Comparison of ENCODE assay signal across 8 mouse cellular contexts in the genomic region with DNA sequence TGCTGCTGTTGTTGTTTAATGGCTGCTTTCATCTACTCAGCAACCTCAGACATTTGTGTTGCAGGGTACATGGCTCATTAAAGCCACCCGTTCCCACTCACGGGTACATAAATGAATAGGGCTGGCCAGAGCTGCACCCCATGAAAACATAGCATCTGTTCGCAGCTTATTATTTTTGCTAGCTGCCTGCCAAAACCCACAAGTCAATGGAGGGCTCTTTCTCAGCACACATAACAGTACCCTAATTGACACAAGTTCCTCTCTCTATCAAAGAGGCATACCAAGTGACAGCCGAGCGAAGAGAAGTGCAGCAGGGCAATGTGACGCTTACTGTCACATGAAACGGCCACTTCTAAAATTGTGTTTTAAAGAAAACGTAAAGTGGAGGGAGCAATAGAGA. TPM values are rescaled to one million over a fixed set of nuclear protein-coding genes. Genes with fewer than 3 reads are reported as not detected.
DNase-seq lines count a peak whose midpoint lies in the region; ATAC-seq and TF ChIP-seq lines count a peak whose summit lies in the region.

No protein-coding gene starts in this region.

- no peak for ATAC-seq in liver, embryonic 11.5 days (replicated peaks; ENCODE audit: low FRiP score)
- ATAC-seq in liver, embryonic 12.5 days = no peak
- ATAC-seq in forebrain, postnatal 0 days = peak; percentile 48
- 0 out of 2 replicates have a peak, but pooled peaks have one; percentile 20 for ATAC-seq in midbrain, postnatal 0 days (ENCODE audit: low FRiP score)
- no peak for ATAC-seq in megakaryocyte-erythroid progenitor cell, adult 5-6 weeks (replicated peaks; ENCODE audit: low FRiP score, low TSS enrichment, poor library complexity, severe bottlenecking)

- peaks cover 3% of the 10 kb centered on the region for H3K27me3 ChIP-seq in liver, embryonic 11.5 days (replicated peaks; ENCODE audit: control insufficient read depth, insufficient read depth, low read length)
- 0 out of 2 replicates have a peak, but pooled peaks cover 4% of the 10 kb centered on the region for H3K27me3 ChIP-seq in liver, embryonic 12.5 days (replicated peaks)
- no peaks in the 10 kb centered on the region for H3K27me3 ChIP-seq in forebrain, postnatal 0 days (ENCODE audit: insufficient read depth, low read length)
- H3K27me3 ChIP-seq in midbrain, postnatal 0 days (ENCODE audit: insufficient read depth, low read length) = no peaks in the 10 kb centered on the region

- no peak for DNase-seq in gastrocnemius, adult 2 months
- no peak for DNase-seq in gastrocnemius, postnatal 10 days
- DNase-seq in liver, embryonic 11.5 days (ENCODE audit: low spot score) = no peak
- DNase-seq in forebrain, postnatal 0 days = peak; percentile 10
- no peak for DNase-seq in midbrain, postnatal 0 days (ENCODE audit: low spot score)
- DNase-seq in gastrocnemius, postnatal 36 days = no peak

- H3K9me3 ChIP-seq in liver, embryonic 11.5 days (ENCODE audit: control insufficient read depth, low read length) = no peaks in the 10 kb centered on the region
- no peaks in the 10 kb centered on the region for H3K9me3 ChIP-seq in liver, embryonic 12.5 days (replicated peaks)
- no peaks in the 10 kb centered on the region for H3K9me3 ChIP-seq in forebrain, postnatal 0 days (ENCODE audit: low read length)
- no peaks in the 10 kb centered on the region for H3K9me3 ChIP-seq in midbrain, postnatal 0 days (ENCODE audit: low read length)

- TF ChIP-seq CTCF in gastrocnemius, adult 2 months (IDR thresholded peaks at IDR 0.05) = no peak
- TF ChIP-seq CTCF in forebrain, postnatal 0 days (IDR thresholded peaks at IDR 0.05; ENCODE audit: low read depth) = no peak
- TF ChIP-seq CTCF in midbrain, postnatal 0 days (IDR thresholded peaks at IDR 0.05) = no peak

- no peaks in the 10 kb centered on the region for H3K4me1 ChIP-seq in liver, embryonic 11.5 days (replicated peaks; ENCODE audit: control insufficient read depth, insufficient read depth, low read length)
- H3K4me1 ChIP-seq in liver, embryonic 12.5 days = no peaks in the 10 kb centered on the region; the same call in 1 of the 2 replicates
- no peaks in the 10 kb centered on the region for H3K4me1 ChIP-seq in forebrain, postnatal 0 days (ENCODE audit: insufficient read depth)
- H3K4me1 ChIP-seq in midbrain, postnatal 0 days (ENCODE audit: insufficient read depth, low read length) = no peaks in the 10 kb centered on the region

- H3K4me3 ChIP-seq in gastrocnemius, adult 2 months = peak overlapping the region; percentile 68
- H3K4me3 ChIP-seq in liver, embryonic 11.5 days (ENCODE audit: low read depth, low read length) = peak overlapping the region; percentile 24; the same call in 1 of the 2 replicates
- H3K4me3 ChIP-seq in liver, embryonic 12.5 days = no peak overlapping the region
- H3K4me3 ChIP-seq in forebrain, postnatal 0 days (ENCODE audit: low read depth, low read length) = peak overlapping the region; percentile 35
- peak overlapping the region; percentile 27 for H3K4me3 ChIP-seq in midbrain, postnatal 0 days (ENCODE audit: low read depth, low read length)

- H3K36me3 ChIP-seq in liver, embryonic 11.5 days (ENCODE audit: control insufficient read depth, insufficient read depth, low read length) = no peaks in the 10 kb centered on the region
- H3K36me3 ChIP-seq in liver, embryonic 12.5 days = no peaks in the 10 kb centered on the region
- H3K36me3 ChIP-seq in forebrain, postnatal 0 days (ENCODE audit: insufficient read depth) = no peaks in the 10 kb centered on the region
- H3K36me3 ChIP-seq in midbrain, postnatal 0 days (ENCODE audit: insufficient read depth, low read length) = no peaks in the 10 kb centered on the region

- peak overlapping the region; percentile 86 for H3K27ac ChIP-seq in gastrocnemius, adult 2 months
- no peak overlapping the region for H3K27ac ChIP-seq in liver, embryonic 11.5 days (ENCODE audit: low read depth, low read length)
- no peak overlapping the region for H3K27ac ChIP-seq in liver, embryonic 12.5 days
- peak overlapping the region; percentile 74; the same call in 1 of the 2 replicates for H3K27ac ChIP-seq in forebrain, postnatal 0 days (ENCODE audit: low read depth, low read length)
- no peak overlapping the region for H3K27ac ChIP-seq in midbrain, postnatal 0 days (ENCODE audit: low read depth, low read length)

- 90% methylated on average over 8 of the region's 8 CpGs for WGBS in liver, embryonic 11.5 days
- 80% methylated on average over 8 of the region's 8 CpGs for WGBS in liver, embryonic 12.5 days (ENCODE audit: insufficient replicate concordance)
- 33% methylated on average over 8 of the region's 8 CpGs for WGBS in forebrain, postnatal 0 days
- 61% methylated on average over 8 of the region's 8 CpGs for WGBS in midbrain, postnatal 0 days

- no peak overlapping the region for H3K9ac ChIP-seq in liver, embryonic 11.5 days (ENCODE audit: low read depth, low read length)
- H3K9ac ChIP-seq in liver, embryonic 12.5 days = no peak overlapping the region
- H3K9ac ChIP-seq in forebrain, postnatal 0 days = no peak overlapping the region
- no peak overlapping the region for H3K9ac ChIP-seq in midbrain, postnatal 0 days (replicated peaks; ENCODE audit: low read length, poor library complexity, severe bottlenecking)

- H3K4me2 ChIP-seq in liver, embryonic 11.5 days = no peak overlapping the region
- no peak overlapping the region for H3K4me2 ChIP-seq in liver, embryonic 12.5 days
- peak overlapping the region; percentile 42 for H3K4me2 ChIP-seq in forebrain, postnatal 0 days (ENCODE audit: low read depth)
- peak overlapping the region; percentile 37 for H3K4me2 ChIP-seq in midbrain, postnatal 0 days (ENCODE audit: low read depth, low read length, poor library complexity, severe bottlenecking)

- intact Hi-C loops in gastrocnemius, adult 2 months (cut with DNase I) = loop anchor here (2.0 kb wide), 1 partner anchor 96 kb away; no protein-coding TSS in a partner anchor
- intact Hi-C loops in gastrocnemius, postnatal 36 days (cut with DNase I) = loop anchor here (10.0 kb wide), 1 partner anchor 94 kb away; no protein-coding TSS in a partner anchor

RNA-seq across cellular contexts. Expression of gene Pdk3, which starts 57.0 kb away (rescaled TPM):
- under 1 TPM; 0.84 to 0.89 TPM for total RNA-seq in gastrocnemius, adult 2 months (2021)
- total RNA-seq in gastrocnemius, postnatal 10 days (2021) = 10 to 100 TPM in 1 of 2 experiments, 1 to 10 TPM in 1; 7.6 to 10.6 TPM
- 60.8 and 68.3 TPM in 2 replicates for polyA plus RNA-seq in liver, embryonic 11.5 days (2014; fragmentation: Nextera tagmentation; extraction: Ambion mirVana)
- polyA plus RNA-seq in liver, embryonic 12.5 days (2016; fragmentation: Nextera tagmentation; extraction: Ambion mirVana) = 48.4 and 48.5 TPM in 2 replicates
- total RNA-seq in forebrain, postnatal 0 days (2014; rRNA removed) = 25.3 and 28.4 TPM in 2 replicates
- polyA plus RNA-seq in forebrain, postnatal 0 days (2015; fragmentation: Nextera tagmentation; extraction: Ambion mirVana) = 20.7 and 25.2 TPM in 2 replicates
- total RNA-seq in midbrain, postnatal 0 days (2014; rRNA removed) = 19.5 and 23.1 TPM in 2 replicates
- 14.7 and 14.9 TPM in 2 replicates for polyA plus RNA-seq in midbrain, postnatal 0 days (2015; fragmentation: Nextera tagmentation; extraction: Ambion mirVana)
- 1 to 10 TPM; 1.6 TPM for total RNA-seq in gastrocnemius, postnatal 36 days (2021)
- total RNA-seq in megakaryocyte-erythroid progenitor cell, adult 5-6 weeks (2014; fragmentation: Nextera tagmentation) = 36.8 and 61.8 TPM in 2 replicates
- 63.3 and 68.6 TPM in 2 replicates for total RNA-seq in megakaryocyte-erythroid progenitor cell, adult 5-6 weeks (2017)

Comparison
In these comparisons a context has a peak if more than half of its experiments do, and no peak if none do; other contexts are left out.
1. H3K27ac ChIP-seq: peak in gastrocnemius, adult 2 months (single experiment) and forebrain, postnatal 0 days (single experiment); none in liver, embryonic 11.5 days (single experiment), liver, embryonic 12.5 days (single experiment) and midbrain, postnatal 0 days (single experiment).
2. ATAC-seq: peak in forebrain, postnatal 0 days (single experiment) and midbrain, postnatal 0 days (single experiment); none in liver, embryonic 11.5 days (single experiment), liver, embryonic 12.5 days (single experiment) and megakaryocyte-erythroid progenitor cell, adult 5-6 weeks (single experiment).
3. H3K4me2 ChIP-seq: peak in forebrain, postnatal 0 days (single experiment) and midbrain, postnatal 0 days (single experiment); none in liver, embryonic 11.5 days (single experiment) and liver, embryonic 12.5 days (single experiment).